Mouse (Mus musculus) stomach, postnatal 0 days (tissue): ENCODE data around the gene Trpv2. TPM values are rescaled to one million over a fixed set of nuclear protein-coding genes. Genes with fewer than 3 reads are reported as not detected.

ENCODE experiments used
- ATAC-seq: fragments of 200-750 bp; cut with Nextera tagmentation; 2 replicates; pipeline ENCODE4 v1.8.0; 2017; ENCODE audit not compliant: low FRiP score, low TSS enrichment
- DNase-seq: peaks from one replicate; pipeline ENCODE4 v3.0.0-alpha.2; 2016; ENCODE audit warnings: low spot score
- H3K27ac ChIP-seq: fragments of 300-500 bp; sonication (generic); replicated peaks from 2 replicates; pipeline ENCODE4 v1.5.1; 2014; ENCODE audit warnings: mild to moderate bottlenecking, control low read depth
- H3K27me3 ChIP-seq: fragments of 300-500 bp; sonication (generic); 2 replicates; pipeline ENCODE4 v1.6.1; 2014; ENCODE audit warnings: low read length; ENCODE audit not compliant: control insufficient read depth, insufficient read depth
- H3K36me3 ChIP-seq: fragments of 300-500 bp; sonication (generic); 2 replicates; pipeline ENCODE4 v1.6.1; 2014; ENCODE audit warnings: low read length, mixed read lengths; ENCODE audit not compliant: control insufficient read depth, insufficient read depth
- H3K4me1 ChIP-seq: fragments of 300-500 bp; sonication (generic); replicated peaks from 2 replicates; pipeline ENCODE4 v1.6.1; 2014; ENCODE audit warnings: antibody characterized with exemption; ENCODE audit not compliant: control insufficient read depth, insufficient read depth
- H3K4me2 ChIP-seq: fragments of 300-500 bp; sonication (generic); replicated peaks from 2 replicates; pipeline ENCODE4 v1.6.1; 2014; ENCODE audit warnings: low read depth, mild to moderate bottlenecking, control low read depth, moderate library complexity
- H3K4me3 ChIP-seq: fragments of 300-500 bp; sonication (generic); 2 replicates; pipeline ENCODE4 v1.5.1; 2014; ENCODE audit warnings: low read depth, low read length, control low read depth
- H3K9ac ChIP-seq: fragments of 300-500 bp; sonication (generic); 2 replicates; pipeline ENCODE4 v1.6.1; 2014; ENCODE audit warnings: mild to moderate bottlenecking, low read length, control low read depth, mixed read lengths
- H3K9me3 ChIP-seq: fragments of 300-500 bp; sonication (generic); 2 replicates; pipeline ENCODE4 v1.6.1; 2016; ENCODE audit warnings: low read length; ENCODE audit not compliant: control insufficient read depth
- CTCF ChIP-seq: IDR thresholded peaks from 2 replicates; pipeline ENCODE4 v1.5.1; 2016; ENCODE audit warnings: antibody characterized with exemption, low read depth, mild to moderate bottlenecking, moderate library complexity
- EP300 ChIP-seq: optimal IDR thresholded peaks from 2 replicates; pipeline ENCODE3; 2016; ENCODE audit warnings: antibody characterized with exemption
- WGBS: fragments of 180-500 bp; shearing (Covaris S2); extraction: QIAGEN DNeasy Blood & Tissue Kit; methylation state at CpG from one replicate; pipeline ENCODE4 v1.1.7; 2014; 5-methylcytosine and 5-hydroxymethylcytosine counted together
- polyA plus RNA-seq: library from polyadenylated mRNA; unstranded; fragments of >200 nt; fragmentation: Nextera tagmentation; extraction: Ambion mirVana; gene quantifications from 2 replicates; pipeline ENCODE4 v1.2.1, GENCODE M21; 2015

Trpv2 gene
- polyA plus RNA-seq, 1 experiment from 2014 or later: 11.0 TPM

DNA sequence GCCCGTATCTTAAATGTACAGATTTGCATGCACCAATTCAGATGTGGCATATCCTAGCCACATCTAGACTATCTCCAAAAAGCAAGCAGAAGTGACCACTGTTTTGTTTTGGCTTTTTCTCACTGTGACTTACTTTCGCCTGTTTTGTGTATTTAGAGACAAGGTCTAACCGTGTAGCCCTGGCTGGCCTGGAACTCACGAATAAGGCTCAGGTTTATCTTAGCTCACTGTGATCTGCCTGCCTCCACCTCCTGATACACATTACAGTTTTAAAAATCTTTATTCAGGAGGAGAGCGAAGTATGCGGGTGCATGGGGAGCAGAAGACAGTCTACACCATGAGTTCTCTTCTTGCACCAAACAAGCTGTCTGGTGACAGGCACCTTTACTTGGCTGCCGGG is 34.1 kb upstream of the Trpv2 start:
- Histone ChIP-seq H3K27ac (no peak overlapping the region), H3K36me3 (no peaks in the 10 kb centered on the region), H3K27me3 (no peaks in the 10 kb centered on the region), H3K4me2 (no peak overlapping the region), H3K4me3 (no peak overlapping the region), H3K9ac (no peak overlapping the region), H3K4me1 (peaks cover 3% of the 10 kb centered on the region), H3K9me3 (no peaks in the 10 kb centered on the region)
- TF ChIP-seq EP300 (no peak), CTCF (no peak)
- ATAC-seq (no peak), DNase-seq (no peak)
- 88% methylated on average over 7 of the region's 7 CpGs for WGBS

DNA sequence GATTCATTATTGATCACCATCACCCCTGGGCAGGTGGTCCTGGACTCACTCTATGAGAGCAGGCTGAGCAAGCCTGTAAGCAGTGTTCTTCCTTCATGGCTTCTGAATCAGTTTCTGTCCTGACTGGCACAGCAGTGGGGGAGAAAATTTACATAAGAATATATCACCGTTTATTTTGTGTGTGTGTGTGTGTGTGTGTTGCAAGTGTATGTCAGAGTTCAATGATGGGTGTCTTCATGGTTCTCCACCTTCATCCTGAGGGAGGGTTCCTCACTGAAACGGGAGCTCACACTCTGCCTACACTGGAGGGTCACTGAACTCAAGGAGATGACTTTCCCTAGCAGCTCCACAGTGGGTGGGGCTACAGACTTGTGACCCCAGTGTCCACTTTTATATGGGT is 33.3 kb upstream of the Trpv2 start:
- Histone ChIP-seq H3K9me3 (no peaks in the 10 kb centered on the region), H3K27ac (no peak overlapping the region), H3K4me3 (no peak overlapping the region), H3K36me3 (no peaks in the 10 kb centered on the region), H3K9ac (no peak overlapping the region), H3K4me1 (peaks cover 3% of the 10 kb centered on the region), H3K27me3 (no peaks in the 10 kb centered on the region), H3K4me2 (no peak overlapping the region)
- TF ChIP-seq CTCF (no peak), EP300 (no peak)
- WGBS: 52% methylated on average over 2 of the region's 2 CpGs
- no peak for DNase-seq
- no peak for ATAC-seq

GRCm38 (mm10) chr11:62541581-62541980 is 32.7 kb upstream of the Trpv2 start:
- TF ChIP-seq EP300 (no peak), CTCF (no peak)
- no peak overlapping the region for H3K27ac ChIP-seq
- ATAC-seq: no peak

GRCm38 (mm10) chr11:62543991-62544390 is 30.3 kb upstream of the Trpv2 start:
- Histone ChIP-seq H3K4me1 (no peaks in the 10 kb centered on the region), H3K4me3 (no peak overlapping the region), H3K36me3 (no peaks in the 10 kb centered on the region), H3K4me2 (no peak overlapping the region), H3K27ac (no peak overlapping the region), H3K9me3 (no peaks in the 10 kb centered on the region), H3K9ac (no peak overlapping the region), H3K27me3 (no peaks in the 10 kb centered on the region)
- 87% methylated on average over 3 of the region's 3 CpGs for WGBS
- ATAC-seq: no peak
- DNase-seq: no peak
- TF ChIP-seq CTCF (no peak), EP300 (no peak)

More at GRCm38 (mm10) chr11:62541581-62541980, 32.7 kb upstream of the Trpv2 start:
- no peak overlapping the region for H3K4me3 ChIP-seq
- no peak for DNase-seq
- H3K27me3 ChIP-seq: no peaks in the 10 kb centered on the region
- 65% methylated on average over 8 of the region's 8 CpGs for WGBS
- H3K4me1 ChIP-seq: peaks cover 3% of the 10 kb centered on the region
- H3K9me3 ChIP-seq: no peaks in the 10 kb centered on the region
- no peak overlapping the region for H3K9ac ChIP-seq
- H3K36me3 ChIP-seq: no peaks in the 10 kb centered on the region
- H3K4me2 ChIP-seq: no peak overlapping the region

- Histone ChIP-seq H3K4me1 (peaks cover 3% of the 10 kb centered on the region; the same call in 1 of the 2 replicates), H3K4me2 (peak overlapping the region; percentile 77), H3K36me3 (0 out of 2 replicates have a peak, but pooled peaks cover 3% of the 10 kb centered on the region), H3K9me3 (no peaks in the 10 kb centered on the region), H3K27me3 (no peaks in the 10 kb centered on the region), H3K9ac (no peak overlapping the region), H3K4me3 (peak overlapping the region; percentile 57), H3K27ac (peak overlapping the region; percentile 99)
- DNase-seq (peak; percentile 60), ATAC-seq (peak; percentile 55)
- TF ChIP-seq EP300: no peak
- no peak for TF ChIP-seq CTCF
- WGBS: 4% methylated on average over 5 of the region's 5 CpGs
Measured at GRCm38 (mm10) chr11:62549782-62550181, 24.5 kb upstream of the Trpv2 start.

DNA sequence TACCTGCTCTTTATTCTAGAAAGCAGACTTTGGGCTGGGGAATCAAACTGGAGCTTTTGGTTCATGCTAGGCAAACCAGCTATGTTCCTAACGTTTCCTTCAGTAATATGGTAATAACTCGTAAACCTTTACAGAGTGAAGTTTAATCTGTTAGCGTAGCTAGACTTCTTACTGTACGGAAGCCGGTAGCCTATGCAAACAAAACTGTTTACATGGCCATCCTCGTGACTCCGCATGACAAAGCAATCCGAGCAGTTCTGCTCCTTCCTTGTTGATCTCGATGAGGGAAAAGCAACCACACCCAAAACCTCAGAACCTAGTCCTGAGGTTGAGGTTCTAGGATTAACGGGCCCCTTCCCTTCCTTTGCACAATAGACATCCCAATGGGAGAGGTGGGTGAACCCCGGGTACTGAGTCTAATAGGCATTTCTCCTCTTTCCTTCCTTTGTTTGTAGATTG is 24.0 kb upstream of the Trpv2 start:
- H3K9ac ChIP-seq: peak overlapping the region; percentile 88
- DNase-seq (peak; percentile 83), ATAC-seq (peak; percentile 83)
- 0% methylated on average over 11 of the region's 11 CpGs for WGBS
- peak overlapping the region; percentile 57 for H3K4me3 ChIP-seq
- no peaks in the 10 kb centered on the region for H3K27me3 ChIP-seq
- peak overlapping the region; percentile 99 for H3K27ac ChIP-seq
- 0 out of 2 replicates have a peak, but pooled peaks cover 3% of the 10 kb centered on the region for H3K36me3 ChIP-seq
- peak overlapping the region; percentile 77 for H3K4me2 ChIP-seq
- TF ChIP-seq EP300: peak; percentile 81
- TF ChIP-seq CTCF: no peak
- H3K9me3 ChIP-seq: no peaks in the 10 kb centered on the region
- peaks cover 3% of the 10 kb centered on the region; the same call in 1 of the 2 replicates for H3K4me1 ChIP-seq
